Mouse (Mus musculus): ENCODE measurements around the gene Atpaf1.

DNA sequence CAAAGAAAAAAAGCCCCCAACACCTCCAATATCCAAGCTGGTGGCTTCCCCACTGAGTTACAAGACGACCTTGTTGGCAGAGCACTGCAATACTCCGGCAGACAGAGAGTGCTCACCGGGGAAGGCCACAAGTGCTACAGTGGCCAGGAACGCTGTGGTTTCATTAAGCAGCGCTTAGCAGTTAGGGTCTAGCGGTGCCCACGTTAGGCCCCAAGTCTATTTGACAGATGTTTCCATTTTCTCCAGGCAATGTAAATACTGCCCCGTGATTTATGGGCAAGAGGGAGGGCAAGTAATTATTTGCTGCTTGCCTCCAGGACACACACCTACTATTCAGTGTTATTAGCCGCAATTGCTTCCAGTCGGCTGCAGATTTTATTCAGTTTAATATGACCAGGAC is 79.3 kb downstream of the Atpaf1 start:
- TF ChIP-seq CTCF (IDR thresholded peaks at IDR 0.05; ENCODE audit: borderline replicate concordance, insufficient read depth, low read length), result no peak
- no peak for TF ChIP-seq POLR2A (IDR thresholded peaks at IDR 0.05; ENCODE audit: low read depth, low read length)

Measured in embryonic fibroblast, embryonic 13.5 days (primary cell).